Comparison of ENCODE assay signal across 8 mouse cellular contexts in genomic region chr2:79254588-79255191, GRCm38 (mm10). TPM values are rescaled to one million over a fixed set of nuclear protein-coding genes. Genes with fewer than 3 reads are reported as not detected.
DNase-seq lines count a peak whose midpoint lies in the region; ATAC-seq and TF ChIP-seq lines count a peak whose summit lies in the region.

No protein-coding gene starts in this region.

- 48% methylated on average over 3 of the region's 3 CpGs for WGBS in lung, adult 2 months
- 68% methylated on average over 3 of the region's 3 CpGs for WGBS in heart, embryonic 10.5 days

- TF ChIP-seq POLR2A in lung, adult 2 months (IDR thresholded peaks at IDR 0.05; ENCODE audit: borderline replicate concordance, extremely low read depth, low read depth, low read length): no peak

- H3K9me3 ChIP-seq in heart, embryonic 10.5 days: no peaks in the 10 kb centered on the region

- DNase-seq in lung, adult 18-20 months: peak; percentile 38 to 40
- DNase-seq in lung, adult 2 months: no peak
- DNase-seq in heart, embryonic 10.5 days (ENCODE audit: low spot score): no peak
- peak; percentile 40 for DNase-seq in liver
- DNase-seq in thymus, postnatal 4 days: peak; percentile 36
- no peak for DNase-seq in gastrocnemius, adult 8-10 months (ENCODE audit: low spot score in 2 of 2)
- DNase-seq in right cerebral cortex, adult 2 months (ENCODE audit: low spot score in 2 of 2): no peak

- H3K27me3 ChIP-seq in heart, embryonic 10.5 days (ENCODE audit: insufficient read depth, poor library complexity, severe bottlenecking): no peaks in the 10 kb centered on the region

- peak; percentile 61 for ATAC-seq in monocyte, adult 5-6 weeks (replicated peaks; ENCODE audit: insufficient number of reproducible peaks, low FRiP score, low TSS enrichment, poor library complexity, severe bottlenecking)

- TF ChIP-seq CTCF in lung, adult 2 months (IDR thresholded peaks at IDR 0.05; ENCODE audit: insufficient read depth, low read length): no peak

- H3K27ac ChIP-seq in heart, embryonic 10.5 days: peak overlapping the region; percentile 80

- H3K4me3 ChIP-seq in lung, adult 2 months (replicated peaks; ENCODE audit: extremely low read depth, low read depth, low read length): no peak overlapping the region
- peak overlapping the region; percentile 71 for H3K4me3 ChIP-seq in heart, embryonic 10.5 days

- H3K4me1 ChIP-seq in lung, adult 2 months (ENCODE audit: control insufficient read depth, insufficient read depth, low read length): peaks cover 4% of the 10 kb centered on the region
- H3K4me1 ChIP-seq in heart, embryonic 10.5 days: peaks cover 15% of the 10 kb centered on the region

- no peaks in the 10 kb centered on the region for H3K36me3 ChIP-seq in heart, embryonic 10.5 days

RNA-seq across cellular contexts. Expression of gene Itga4, which starts 0.5 kb away (rescaled TPM):
- polyA plus RNA-seq in lung, adult 2 months (2012; rRNA removed): 4.1 and 7.1 TPM in 2 replicates
- 10.8 and 11.3 TPM in 2 replicates for polyA plus RNA-seq in heart, embryonic 10.5 days (2016; fragmentation: Nextera tagmentation; extraction: Ambion mirVana)
- 524 to 876 TPM (median 534 TPM) in 3 replicates for total RNA-seq in monocyte, adult 5-6 weeks (2017)
- 1 to 10 TPM; 4.6 to 7.2 (median 5.8) TPM for total RNA-seq in gastrocnemius, adult 8-10 months (2022)

Comparison
In these comparisons a context has a peak if more than half of its experiments do, and no peak if none do; other contexts are left out.
1. DNase-seq: peak in lung, adult 18-20 months (2 of 2), liver (single experiment) and thymus, postnatal 4 days (single experiment); none in lung, adult 2 months (single experiment), heart, embryonic 10.5 days (single experiment), gastrocnemius, adult 8-10 months (0 of 2) and right cerebral cortex, adult 2 months (0 of 2).
2. RNA of gene Itga4, which starts 0.5 kb away (total RNA-seq): 524 to 876 TPM in monocyte, adult 5-6 weeks; 4.6 to 7.2 TPM in gastrocnemius, adult 8-10 months; every median in the first group is over 10 times any median in the second.